Mouse (Mus musculus): ENCODE results near the gene Aldh16a1.

The Aldh16a1 gene

DNA sequence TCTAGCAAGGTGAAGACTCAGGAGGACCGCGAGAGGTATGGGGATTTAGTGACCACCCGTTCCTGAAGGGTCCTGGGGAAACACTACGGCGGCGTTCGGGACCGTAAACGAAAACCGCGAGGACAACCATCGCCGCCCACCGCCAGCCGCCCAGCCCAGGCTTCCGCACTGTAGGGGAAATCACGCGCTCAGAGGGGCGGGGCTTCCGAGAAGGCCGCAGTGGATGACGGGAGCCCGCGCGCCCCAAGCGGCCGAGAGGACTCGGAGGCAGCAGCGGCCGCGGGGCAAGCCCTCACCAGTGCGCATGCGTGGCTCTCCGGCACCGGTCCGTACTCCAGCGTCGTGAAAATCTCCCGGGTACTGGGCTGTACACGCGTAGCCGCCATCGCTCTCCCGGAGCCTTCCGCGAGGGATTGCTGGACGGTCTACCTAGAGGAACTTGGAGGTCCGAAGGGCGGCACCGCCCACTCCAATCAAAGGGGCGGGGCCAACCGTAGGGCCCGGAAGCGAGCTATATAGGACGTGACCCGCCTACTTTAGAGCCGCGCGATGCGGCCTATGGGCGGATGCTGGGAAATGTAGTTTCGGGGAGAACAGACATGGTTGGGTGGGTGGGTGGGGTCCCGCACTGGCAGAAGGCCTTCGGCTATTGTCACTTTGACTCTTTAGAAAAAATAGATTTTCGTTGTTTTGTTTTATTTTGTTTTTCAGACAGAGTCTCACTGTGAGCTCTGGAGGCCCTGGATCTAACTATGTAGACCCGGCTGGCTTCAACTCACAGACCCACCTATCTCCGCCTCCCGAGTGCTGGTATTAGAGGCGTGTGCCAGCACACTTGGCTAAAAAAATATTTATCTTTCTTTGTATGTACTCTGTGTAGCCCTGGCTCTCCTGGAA, at the start of gene Aldh16a1, which contains the start of gene Pih1d1:
TSS of gene Aldh16a1 (minus strand) at position 489 of the 897 bp plus-strand sequence.
TSS of gene Pih1d1 (plus strand) at position 208 of the 897 bp plus-strand sequence.
- peak; percentile 47 for DNase-seq (ENCODE audit: extremely low read depth, low read depth, low spot score)

DNA sequence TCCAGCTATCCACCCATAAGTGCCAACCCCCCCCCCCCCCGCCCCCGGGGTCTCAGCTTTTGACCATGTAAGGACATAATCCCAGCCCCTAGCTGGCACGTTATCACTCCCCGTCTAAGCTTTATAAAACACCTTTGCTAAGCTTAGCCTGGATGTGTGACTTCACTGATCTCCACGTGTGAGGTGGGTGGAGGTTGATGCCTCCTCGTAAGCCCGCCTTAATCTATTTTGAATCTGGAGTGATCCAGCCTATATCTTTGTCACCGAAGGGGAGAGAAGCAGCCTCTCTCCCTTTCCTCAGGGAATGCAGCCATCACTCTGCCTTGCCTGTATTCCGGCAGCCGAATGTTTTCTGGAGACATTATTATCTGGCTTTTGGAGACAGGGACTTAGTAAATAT, 48.3 kb upstream of the Aldh16a1 start:
- DNase-seq (ENCODE audit: extremely low read depth, low read depth, low spot score): no peak

GRCm38 (mm10) chr7:45198961-45199360, 44.6 kb upstream of the Aldh16a1 start:
- DNase-seq (ENCODE audit: extremely low read depth, low read depth, low spot score): no peak

DNA sequence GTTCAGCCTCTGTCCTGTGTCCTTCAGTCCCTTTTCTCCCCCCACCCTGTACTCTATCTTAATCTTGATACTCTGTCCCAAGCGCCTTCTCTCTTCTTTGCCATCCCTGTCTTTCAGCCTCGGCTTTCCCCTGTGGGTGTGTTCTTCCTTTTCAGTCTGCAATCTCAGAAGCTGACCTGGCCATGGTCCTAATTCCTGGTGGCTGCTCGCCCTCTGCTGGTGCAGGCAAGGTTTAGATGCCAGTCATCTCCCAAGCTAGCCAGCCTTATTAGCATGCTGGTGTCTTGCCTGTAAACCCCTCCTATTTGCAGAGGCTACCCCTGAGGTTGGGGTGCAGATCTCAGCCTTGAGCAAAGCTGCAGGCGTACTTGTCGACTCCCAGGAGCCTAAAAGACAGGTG, 44.1 kb upstream of the Aldh16a1 start:
- DNase-seq (ENCODE audit: extremely low read depth, low read depth, low spot score): no peak

GRCm38 (mm10) chr7:45196994-45197393, 42.6 kb upstream of the Aldh16a1 start:
- DNase-seq (ENCODE audit: extremely low read depth, low read depth, low spot score): no peak

GRCm38 (mm10) chr7:45196176-45196535, 41.8 kb upstream of the Aldh16a1 start:
- no peak for DNase-seq (ENCODE audit: extremely low read depth, low read depth, low spot score)

- DNase-seq (ENCODE audit: extremely low read depth, low read depth, low spot score): no peak
These were observed 41.2 kb upstream of the Aldh16a1 start for GRCm38 (mm10) chr7:45195341-45196175.

DNA sequence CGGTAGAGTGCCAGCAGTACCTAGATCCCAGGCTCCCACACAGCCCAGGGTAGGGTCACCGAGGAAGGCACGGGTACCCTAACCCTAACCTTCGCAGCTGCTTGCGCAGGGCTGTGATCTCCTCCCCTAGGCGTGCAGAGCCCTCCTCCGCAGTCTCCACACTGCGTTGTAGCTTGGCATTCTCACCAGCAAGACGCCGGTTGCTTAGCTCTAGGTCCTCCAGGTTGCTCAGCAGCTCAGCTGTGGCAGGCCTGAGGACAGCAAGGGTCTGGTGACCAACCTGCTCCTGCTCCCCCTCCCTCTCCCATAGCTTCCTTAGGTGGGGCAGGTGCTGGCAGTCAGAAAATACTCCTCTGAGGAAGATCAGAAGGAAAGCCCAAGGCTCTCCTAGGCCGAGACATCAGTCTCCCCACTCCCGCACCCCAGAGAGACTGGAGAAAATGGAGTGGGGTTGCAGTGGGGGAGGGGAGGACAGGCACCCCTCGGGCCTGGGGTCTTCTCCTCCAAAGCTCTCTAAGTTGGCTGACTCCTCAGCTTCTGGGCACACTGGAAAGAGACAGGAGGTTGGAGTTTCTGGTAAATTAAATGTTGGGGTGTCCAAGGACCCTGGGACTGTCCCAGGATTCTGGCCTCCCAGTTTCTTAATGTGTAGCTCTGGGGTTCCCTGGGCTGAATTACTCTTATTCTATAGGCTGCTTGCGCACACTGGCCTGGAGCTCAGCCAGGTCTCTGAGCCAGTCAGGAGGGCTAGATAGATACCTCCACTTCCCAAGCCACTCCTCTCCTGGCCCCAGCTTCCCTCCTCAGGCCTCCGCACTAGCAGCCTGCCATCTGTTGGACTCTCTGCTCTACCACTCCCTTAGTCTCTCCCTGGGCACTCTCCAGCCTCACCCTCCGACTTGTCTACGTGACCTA, 39.7 kb upstream of the Aldh16a1 start:
- no peak for DNase-seq (ENCODE audit: extremely low read depth, low read depth, low spot score)

- DNase-seq (ENCODE audit: extremely low read depth, low read depth, low spot score): no peak
These were observed 39.0 kb upstream of the Aldh16a1 start for GRCm38 (mm10) chr7:45193406-45193805.

DNA sequence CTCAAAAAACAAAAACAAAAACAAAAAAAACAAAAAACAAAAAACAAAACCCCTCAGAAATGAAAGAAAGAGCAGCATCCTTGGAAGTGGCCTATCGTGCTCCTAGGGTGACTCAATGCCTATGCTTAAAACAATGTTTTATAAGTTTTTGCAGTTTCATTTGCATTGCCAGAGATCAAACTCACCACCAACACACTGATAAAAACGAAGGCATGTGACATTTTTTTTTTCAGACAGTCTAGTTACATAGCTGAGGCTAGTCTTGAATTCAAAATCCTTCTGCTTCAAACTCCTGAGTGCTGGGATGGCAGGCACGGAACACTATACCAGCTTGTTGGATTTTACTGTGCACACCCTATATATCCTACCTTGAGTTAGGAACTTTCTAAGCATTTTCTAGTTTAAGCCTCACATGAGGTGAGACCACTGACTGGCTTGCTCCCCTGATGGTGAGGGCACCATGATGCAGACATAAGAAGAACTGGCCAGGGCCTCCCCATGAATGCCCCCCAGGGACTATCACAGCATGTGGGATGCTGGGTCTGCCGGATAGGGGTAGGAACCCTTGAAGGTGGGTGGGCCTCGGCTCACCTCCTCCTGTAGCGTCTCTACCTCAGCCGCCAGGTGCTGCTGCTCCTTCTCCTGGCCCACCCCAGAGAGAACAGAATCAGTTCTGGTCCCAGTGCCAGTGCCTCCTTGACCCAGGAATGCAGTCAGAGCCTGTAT, 38.4 kb upstream of the Aldh16a1 start:
- DNase-seq (ENCODE audit: extremely low read depth, low read depth, low spot score): no peak

DNA sequence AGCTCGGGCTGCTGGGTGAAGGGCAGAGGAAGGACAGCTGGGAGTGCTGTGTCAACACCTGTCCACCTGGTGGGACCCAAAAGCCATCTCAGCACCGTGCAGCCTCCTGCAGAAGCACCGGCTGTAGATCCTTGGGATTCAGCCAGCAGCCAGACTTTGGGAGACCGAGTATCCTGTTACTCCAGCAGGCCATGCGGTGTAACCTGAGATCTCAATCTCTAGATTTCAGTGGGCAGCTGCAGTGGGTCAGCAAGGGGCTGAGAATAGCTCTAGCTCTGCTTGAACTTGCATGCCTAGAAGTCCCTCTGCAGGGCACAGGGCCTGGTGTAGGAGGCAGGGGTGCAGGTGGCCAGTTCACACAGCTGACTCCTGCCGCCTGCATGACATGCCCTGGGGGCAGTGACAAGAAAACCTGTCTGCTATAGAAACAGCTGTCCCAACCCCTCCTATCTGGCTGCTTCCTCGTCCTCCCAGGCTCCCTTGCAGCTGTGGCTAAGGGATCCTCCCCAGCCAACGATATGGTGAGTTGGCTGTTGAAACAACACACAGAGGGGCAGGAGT, 37.5 kb upstream of the Aldh16a1 start:
- no peak for DNase-seq (ENCODE audit: extremely low read depth, low read depth, low spot score)

DNA sequence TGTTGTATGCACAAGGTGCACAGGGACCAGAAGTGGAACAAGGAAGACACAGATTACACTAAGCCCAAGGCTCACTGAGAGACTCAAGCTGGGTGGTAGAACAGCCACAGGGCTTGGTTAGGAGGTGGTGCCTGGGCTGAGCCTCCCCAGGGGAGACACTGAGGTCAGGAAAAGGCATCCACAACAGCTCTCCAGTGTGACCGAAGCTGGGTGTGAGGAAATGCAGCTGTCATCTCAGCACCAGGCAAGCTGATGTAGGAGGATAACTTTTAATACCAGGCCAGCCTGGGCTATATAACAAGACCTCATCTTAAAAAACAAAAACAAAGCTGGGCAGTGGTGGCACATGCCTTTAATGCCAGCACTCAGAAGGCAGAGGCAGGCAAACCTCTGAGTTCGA, 36.8 kb upstream of the Aldh16a1 start:
- no peak for DNase-seq (ENCODE audit: extremely low read depth, low read depth, low spot score)

GRCm38 (mm10) chr7:45190186-45190585, 35.8 kb upstream of the Aldh16a1 start:
- no peak for DNase-seq (ENCODE audit: extremely low read depth, low read depth, low spot score)

DNA sequence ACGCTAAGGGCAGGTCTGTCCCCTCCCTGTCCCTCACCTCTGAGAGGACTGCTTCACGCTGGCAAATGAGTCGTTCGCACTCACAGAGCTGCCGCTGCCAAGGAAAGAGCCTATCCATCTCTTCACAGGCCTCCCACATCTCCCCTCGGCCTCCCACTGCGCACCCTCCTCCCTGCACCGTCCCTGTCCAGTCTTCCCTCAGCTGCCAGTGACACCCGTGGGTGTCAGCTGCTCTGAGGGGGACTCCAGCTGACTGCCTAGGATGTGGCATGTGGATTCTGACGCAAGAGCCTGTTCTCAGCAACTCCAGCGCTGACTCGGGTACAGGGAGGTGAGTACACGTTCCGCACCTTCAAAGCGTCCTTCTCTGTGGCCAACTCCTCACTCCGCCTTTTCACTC, 35.2 kb upstream of the Aldh16a1 start:
- no peak for DNase-seq (ENCODE audit: extremely low read depth, low read depth, low spot score)

DNA sequence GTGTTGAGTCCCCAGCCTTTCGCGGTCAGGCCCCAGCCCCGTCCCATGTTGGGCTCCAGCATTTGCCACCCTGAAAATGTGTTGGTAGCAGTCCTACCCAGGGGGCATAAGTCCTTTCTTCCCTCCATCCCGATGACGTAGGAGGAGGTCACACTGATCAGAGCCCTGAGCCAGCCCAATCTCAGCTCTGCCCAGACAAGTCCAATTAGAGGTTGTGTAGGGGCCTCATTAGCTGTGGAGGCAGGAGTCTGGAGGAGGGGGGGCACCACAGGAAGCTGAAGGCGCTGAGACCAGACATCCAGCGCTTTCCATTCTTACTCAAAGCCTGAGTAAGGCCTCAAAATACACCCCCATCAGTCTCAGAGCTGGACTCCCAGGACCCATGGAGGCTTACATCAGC, 31.5 kb upstream of the Aldh16a1 start:
- DNase-seq (ENCODE audit: extremely low read depth, low read depth, low spot score): no peak

GRCm38 (mm10) chr7:45183672-45184071, 29.3 kb upstream of the Aldh16a1 start:
- DNase-seq (ENCODE audit: extremely low read depth, low read depth, low spot score): no peak

DNA sequence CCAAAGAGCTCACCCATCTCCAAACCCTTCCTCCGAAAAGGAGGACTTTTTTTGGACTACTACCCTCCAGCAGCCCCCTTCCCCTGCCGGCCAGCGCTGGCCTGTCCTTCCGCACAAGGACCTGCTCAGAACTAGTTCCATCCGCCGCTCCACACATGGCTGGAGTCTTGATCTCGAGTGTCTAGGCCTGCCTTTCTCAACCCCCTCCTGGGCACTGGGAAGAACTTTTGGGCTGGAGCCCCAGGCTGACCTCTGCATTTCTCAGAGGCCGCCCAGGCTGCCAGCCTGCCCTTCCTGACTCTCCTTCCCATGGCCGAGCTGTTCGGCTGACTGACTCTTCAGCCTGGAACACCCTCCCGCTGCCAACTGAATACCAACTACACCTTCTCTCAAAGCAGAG, 28.2 kb upstream of the Aldh16a1 start:
- DNase-seq (ENCODE audit: extremely low read depth, low read depth, low spot score): no peak

GRCm38 (mm10) chr7:45182199-45182601, 27.8 kb upstream of the Aldh16a1 start:
- DNase-seq (ENCODE audit: extremely low read depth, low read depth, low spot score): peak; percentile 43

- DNase-seq (ENCODE audit: extremely low read depth, low read depth, low spot score): no peak
These were observed 27.2 kb upstream of the Aldh16a1 start for GRCm38 (mm10) chr7:45181540-45181939.

Data from fat pad, adult 2 months (tissue).